Mouse (Mus musculus) adrenal gland, adult 8-10 months (tissue): ENCODE results near the gene Ggt5. TPM values are rescaled to one million over a fixed set of nuclear protein-coding genes. Genes with fewer than 3 reads are reported as not detected.
"Not testable (repeated sequence)": the region's sequence is repeated elsewhere in the genome, so short reads cannot be mapped to it uniquely, and the experiment has no call there.

Experiments
- DNase-seq: peaks from one replicate; pipeline ENCODE4 v3.0.0; 2022
- total RNA-seq, 4 experiments: library from RNA; stranded (reverse); gene quantifications; 2 replicates each; pipeline ENCODE4 v1.2.4; 2022

Gene Ggt5
- total RNA-seq = 1 to 10 TPM; 4.2 to 9.6 (median 5.7) TPM

- no peak for DNase-seq
Measured at GRCm38 (mm10) chr10:75589129-75589528, at the start of gene Ggt5. TSS of gene Ggt5 (plus strand) at chr10:75589340.

GRCm38 (mm10) chr10:75547901-75548300 is 41.2 kb upstream of the Ggt5 start:
- DNase-seq = no peak

GRCm38 (mm10) chr10:75548486-75548885 is 40.7 kb upstream of the Ggt5 start:
- no peak for DNase-seq

GRCm38 (mm10) chr10:75549886-75550285 is 39.3 kb upstream of the Ggt5 start:
- DNase-seq = no peak

GRCm38 (mm10) chr10:75551175-75551574 is 38.0 kb upstream of the Ggt5 start:
- no peak for DNase-seq

- DNase-seq = no peak
Measured at GRCm38 (mm10) chr10:75552106-75552505, 37.0 kb upstream of the Ggt5 start.

GRCm38 (mm10) chr10:75552701-75553450 is 36.3 kb upstream of the Ggt5 start:
- no peak for DNase-seq

GRCm38 (mm10) chr10:75554090-75554489 is 35.0 kb upstream of the Ggt5 start:
- DNase-seq = peak; percentile 25

GRCm38 (mm10) chr10:75555557-75555956 is 33.6 kb upstream of the Ggt5 start:
- DNase-seq = no peak

- no peak for DNase-seq
Measured at GRCm38 (mm10) chr10:75556026-75556425, 33.1 kb upstream of the Ggt5 start.

GRCm38 (mm10) chr10:75558515-75558914 is 30.6 kb upstream of the Ggt5 start:
- no peak for DNase-seq

- no peak for DNase-seq
Measured at GRCm38 (mm10) chr10:75559041-75559675, 30.0 kb upstream of the Ggt5 start.

GRCm38 (mm10) chr10:75559676-75560548 is 29.2 kb upstream of the Ggt5 start, which contains the start of gene Lrrc75b:
TSS of gene Lrrc75b (minus strand) at chr10:75560330.
- DNase-seq = peak; percentile 26

- DNase-seq = no peak
Measured at GRCm38 (mm10) chr10:75560549-75560899, 28.6 kb upstream of the Ggt5 start.

- no peak for DNase-seq
Measured at GRCm38 (mm10) chr10:75561071-75561654, 28.0 kb upstream of the Ggt5 start, which contains the start of gene Ggt1. TSS of gene Ggt1 (plus strand) at chr10:75561604.

- no peak for DNase-seq
Measured at GRCm38 (mm10) chr10:75562596-75562995, 26.5 kb upstream of the Ggt5 start.

- DNase-seq = no peak
Measured at GRCm38 (mm10) chr10:75564687-75565265, 24.4 kb upstream of the Ggt5 start.

- no peak for DNase-seq
Measured at GRCm38 (mm10) chr10:75565436-75565835, 23.7 kb upstream of the Ggt5 start.

GRCm38 (mm10) chr10:75565906-75566305 is 23.2 kb upstream of the Ggt5 start:
- DNase-seq = no peak

GRCm38 (mm10) chr10:75566321-75566720 is 22.8 kb upstream of the Ggt5 start:
- no peak for DNase-seq

- not testable (repeated sequence) for DNase-seq
Measured at GRCm38 (mm10) chr10:75566765-75567164, 22.4 kb upstream of the Ggt5 start.

- DNase-seq = no peak
Measured at GRCm38 (mm10) chr10:75568029-75568428, 21.1 kb upstream of the Ggt5 start.
